Mouse (Mus musculus): ENCODE results near the gene Gbgt1.

DNA sequence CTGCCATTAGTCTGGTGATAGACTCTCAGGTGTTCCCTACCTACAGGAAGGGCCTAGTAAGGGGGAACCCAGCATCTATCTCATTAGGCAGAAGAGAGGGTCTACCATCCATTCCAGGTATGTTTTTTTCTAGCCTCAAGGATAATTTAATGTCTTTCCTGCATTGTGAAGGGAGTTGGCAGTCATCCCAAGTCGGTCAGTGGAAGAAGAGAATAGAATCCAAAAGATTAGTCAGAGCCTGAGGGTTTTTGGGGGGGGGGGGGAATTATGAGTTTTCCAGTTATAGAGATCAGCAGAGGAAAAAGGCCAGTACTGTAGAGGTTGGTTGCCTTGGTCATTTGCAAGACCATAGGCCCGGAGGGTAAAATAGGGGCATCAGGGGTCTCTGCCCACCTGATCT, 2.2 kb upstream of the Gbgt1 start:
- TF ChIP-seq MAZ (IDR thresholded peaks at IDR 0.05; ENCODE audit: low read depth, low read length) (no peak), CTCF (IDR thresholded peaks at IDR 0.05 in 2 of 3, conservative IDR thresholded peaks at IDR 0.05 in 1 of 3; ENCODE audit: control insufficient read depth in 1 of 3, insufficient read depth in 1 of 3, low read depth in 2 of 3, low read length in 3 of 3, poor library complexity in 1 of 3, severe bottlenecking in 1 of 3) (no peak), EP300 (IDR thresholded peaks at IDR 0.05; ENCODE audit: low read depth in 1 of 2, low read length in 2 of 2) (no peak), GATA1 (IDR thresholded peaks at IDR 0.05; ENCODE audit: low read depth, low read length) (no peak), NELFE (IDR thresholded peaks at IDR 0.05; ENCODE audit: low read depth, low read length) (no peak)

Data from MEL (cell line).